Mouse (Mus musculus) regulatory T cell (primary cell): ENCODE results near the gene Rapgef2.

Source experiments
- in situ Hi-C: fragments of 300-600 bp; cut with MboI, MseI; formaldehyde crosslinking; loops from one replicate; pipeline ENCODE4 v1.15.1; 2025; ENCODE audit warnings: high pct_unique_total_duplicates

The Rapgef2 gene

DNA sequence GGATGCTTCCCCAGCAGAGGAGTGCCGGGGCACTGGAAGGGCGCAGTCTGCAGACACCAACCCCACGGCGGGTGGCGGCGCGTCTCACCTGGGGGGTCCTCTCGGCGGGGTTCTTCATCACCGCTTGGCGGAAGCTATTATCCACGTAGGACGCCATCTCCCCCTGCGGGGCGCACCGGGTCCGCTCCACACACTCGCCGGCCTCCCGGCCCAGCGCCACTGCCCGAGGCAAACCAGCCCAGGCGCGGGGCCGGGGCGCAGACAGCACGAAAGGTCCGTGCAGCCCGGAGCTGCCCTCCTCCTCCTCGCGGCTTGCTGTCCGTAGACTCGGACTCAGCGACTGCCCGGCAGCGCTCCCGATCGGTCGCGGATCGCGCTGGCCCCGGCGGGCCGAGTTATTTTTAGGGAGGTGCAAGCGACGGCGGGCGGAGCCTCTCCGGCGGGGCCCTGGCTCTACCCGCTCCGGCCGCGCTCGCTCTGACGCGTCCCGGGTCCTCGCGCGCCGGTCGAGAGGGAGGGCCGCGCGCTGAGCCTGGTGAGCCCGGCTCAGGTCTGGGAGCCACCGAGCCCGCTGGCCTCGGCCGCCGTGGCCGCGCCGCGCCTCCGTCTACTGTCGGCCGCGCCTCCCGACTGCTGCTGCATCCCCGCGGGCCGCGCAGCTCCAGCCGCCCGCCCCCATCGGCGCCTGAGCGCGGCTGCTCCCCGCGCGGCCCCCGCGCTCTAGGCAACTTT lies at the start of gene Rapgef2:
Rapgef2 (minus strand) TSS at position 142 of the 732 bp plus-strand sequence.
- in situ Hi-C loops = loop anchor here (10.0 kb wide), 1 partner anchor 62 kb away; no protein-coding TSS in a partner anchor

DNA sequence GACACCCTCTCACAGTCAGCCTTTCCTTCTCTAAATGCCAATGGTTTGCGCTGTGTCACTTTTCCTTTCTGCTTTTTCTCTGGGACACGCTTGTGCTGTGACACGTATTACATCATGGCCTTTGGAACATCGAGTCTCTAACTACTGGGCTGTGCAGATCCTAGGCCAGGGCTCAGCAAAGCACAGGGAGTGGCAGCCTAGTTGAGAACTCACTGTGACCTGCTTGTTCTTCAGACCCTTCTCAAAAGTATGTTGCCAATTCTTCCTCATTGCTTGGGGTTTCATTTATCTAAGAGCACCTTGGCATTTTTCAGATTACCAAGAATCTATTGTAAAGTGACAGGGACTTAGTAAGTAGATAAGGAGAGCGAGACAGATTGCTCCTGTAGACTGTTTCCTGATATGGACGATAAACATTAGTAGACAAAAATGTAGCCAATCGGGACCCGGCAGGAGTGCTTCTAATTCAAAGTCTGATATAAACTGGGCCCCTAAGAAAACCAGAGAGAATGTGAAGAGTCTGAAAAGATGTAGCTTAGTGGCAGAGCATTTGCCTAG lies 47.4 kb upstream of the Rapgef2 start:
- in situ Hi-C loops = no loop called here

DNA sequence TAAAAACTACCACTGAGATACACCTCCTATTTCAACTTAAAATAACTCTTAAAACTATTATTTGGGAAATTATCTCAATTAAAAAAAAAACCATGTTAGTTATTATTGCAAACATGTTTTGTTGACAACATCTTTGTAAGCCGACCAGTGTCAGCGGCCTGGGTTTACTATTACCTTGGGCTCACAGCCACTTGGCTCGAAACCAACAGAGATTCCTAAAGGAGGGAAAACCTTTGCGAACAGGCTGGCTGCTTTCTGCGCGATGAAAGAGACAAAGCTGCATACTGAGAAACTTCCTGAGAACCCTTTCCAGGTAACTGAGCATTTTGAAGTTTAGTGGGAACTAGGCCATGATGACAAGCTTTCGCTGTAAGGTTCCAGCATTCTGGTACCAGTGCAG lies 46.7 kb upstream of the Rapgef2 start:
- in situ Hi-C loops = no loop called here

DNA sequence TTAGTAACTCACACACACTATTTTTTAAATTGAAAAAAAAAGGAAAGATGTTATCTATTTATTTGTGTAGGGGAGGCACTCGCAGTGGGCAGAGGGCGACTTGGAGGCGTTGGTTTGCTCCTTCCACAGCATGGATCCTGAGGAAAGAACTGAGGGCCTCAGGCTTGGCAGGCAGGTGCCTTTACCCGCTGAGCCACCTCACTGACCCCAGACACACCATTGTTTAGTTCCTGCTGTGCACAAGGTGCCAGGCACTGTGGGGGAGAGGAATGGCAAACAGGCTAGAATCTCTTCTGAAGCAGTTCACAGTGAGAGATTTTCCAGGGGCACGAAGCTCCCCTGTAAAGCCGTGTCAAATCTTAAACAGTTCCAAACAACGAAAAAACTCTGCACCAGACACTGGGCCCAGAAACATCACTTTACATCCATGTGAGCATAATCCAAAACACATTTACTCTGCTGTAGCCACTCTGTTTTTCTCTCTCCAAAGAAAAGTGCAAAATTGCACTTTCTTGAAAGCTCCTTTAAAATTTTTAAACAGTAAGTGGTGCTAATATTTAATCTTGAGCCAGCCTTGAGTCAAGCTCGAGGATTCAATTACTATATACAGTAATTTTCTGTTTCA lies 43.5 kb upstream of the Rapgef2 start:
- in situ Hi-C loops = no loop called here

DNA sequence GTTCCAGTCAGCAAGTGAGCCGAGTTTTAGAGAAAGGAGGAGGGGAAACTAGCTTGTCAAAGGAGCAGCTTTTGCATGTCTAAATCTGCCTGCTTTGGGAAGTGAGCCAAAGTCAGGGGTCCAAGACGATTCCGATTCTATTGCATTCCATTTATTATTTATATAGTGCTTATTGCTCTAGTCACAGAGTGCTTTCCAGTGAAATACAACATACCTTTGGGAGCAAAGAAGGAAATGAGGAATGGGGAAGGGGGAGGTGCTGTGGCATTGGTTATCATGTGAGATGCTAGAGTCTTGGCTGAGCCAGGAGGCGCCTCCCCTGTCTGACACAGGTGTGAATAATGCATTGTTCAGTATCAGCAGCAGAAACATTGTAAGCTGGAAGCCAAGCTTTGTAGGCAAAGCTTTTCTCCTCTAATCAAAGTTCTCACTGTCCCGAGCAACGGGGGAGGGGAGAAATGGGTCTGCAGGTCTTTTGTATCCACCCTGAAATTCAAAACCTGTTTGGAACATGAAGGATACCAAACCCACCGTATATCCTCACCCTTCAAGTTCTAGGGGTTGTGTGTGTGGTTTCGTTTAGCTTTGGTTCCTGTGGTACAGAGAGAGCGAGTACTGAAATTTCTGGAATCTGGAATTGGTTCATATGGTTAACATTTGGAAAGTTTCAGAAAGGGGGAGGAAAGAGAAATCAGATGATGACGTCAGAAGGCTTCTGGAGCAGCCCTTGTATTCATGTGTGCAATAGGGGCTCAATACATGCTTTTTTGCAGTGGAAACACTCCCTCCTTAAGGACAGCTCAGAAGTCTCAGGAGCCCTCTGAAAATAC lies 38.6 kb upstream of the Rapgef2 start:
- in situ Hi-C loops = no loop called here

DNA sequence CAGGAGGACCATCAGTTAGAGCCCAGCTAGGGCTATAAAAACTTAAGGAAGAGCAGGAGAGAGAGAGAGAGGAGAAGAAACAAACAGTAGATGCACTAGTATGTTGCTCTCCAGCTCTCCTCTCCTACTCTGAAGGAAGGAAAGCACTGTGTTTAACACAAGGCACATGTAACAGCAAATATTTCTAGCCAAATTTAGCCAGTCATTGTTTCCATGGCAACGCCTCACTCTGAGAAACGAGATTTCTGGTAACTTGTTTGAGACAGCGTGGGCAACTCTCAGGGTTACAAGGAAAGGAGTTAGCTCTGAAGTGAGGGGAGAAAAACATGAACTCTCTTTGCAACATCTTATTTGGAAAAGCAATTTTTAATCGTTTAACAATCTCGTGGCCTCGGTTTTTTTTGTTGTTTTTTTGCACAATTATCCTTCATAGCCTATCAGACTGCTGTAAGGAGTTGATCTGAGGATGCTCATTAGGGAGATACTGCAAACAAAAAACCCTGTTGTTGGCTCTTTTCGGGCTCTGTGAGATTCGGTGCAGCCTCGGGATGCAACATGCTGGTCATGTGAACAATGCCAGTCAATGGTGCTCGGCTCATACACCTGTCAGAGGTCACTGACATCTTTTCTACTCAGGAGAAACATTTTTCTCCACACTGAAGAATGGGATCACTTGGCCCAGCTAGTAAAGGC lies 27.8 kb upstream of the Rapgef2 start:
- in situ Hi-C loops = no loop called here

DNA sequence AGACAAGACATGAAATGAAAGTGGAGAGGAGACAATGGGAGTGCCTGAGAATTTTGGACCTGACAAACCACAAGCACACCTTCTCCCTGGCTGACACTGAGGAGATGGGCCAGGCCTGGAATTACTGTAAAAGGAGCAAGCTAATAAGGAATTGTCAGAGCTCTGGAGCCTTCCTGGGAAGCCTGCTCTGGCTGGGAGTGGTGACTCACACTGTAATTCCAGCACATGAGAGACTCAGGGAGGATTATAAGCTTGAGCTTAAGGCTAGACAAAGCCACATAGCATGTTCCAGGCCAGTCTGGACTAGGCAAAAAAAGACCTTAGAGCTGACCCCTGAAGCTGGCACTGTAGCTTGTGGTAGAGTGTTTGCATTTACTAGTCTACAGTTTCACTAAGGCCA lies 25.6 kb upstream of the Rapgef2 start:
- in situ Hi-C loops = no loop called here

DNA sequence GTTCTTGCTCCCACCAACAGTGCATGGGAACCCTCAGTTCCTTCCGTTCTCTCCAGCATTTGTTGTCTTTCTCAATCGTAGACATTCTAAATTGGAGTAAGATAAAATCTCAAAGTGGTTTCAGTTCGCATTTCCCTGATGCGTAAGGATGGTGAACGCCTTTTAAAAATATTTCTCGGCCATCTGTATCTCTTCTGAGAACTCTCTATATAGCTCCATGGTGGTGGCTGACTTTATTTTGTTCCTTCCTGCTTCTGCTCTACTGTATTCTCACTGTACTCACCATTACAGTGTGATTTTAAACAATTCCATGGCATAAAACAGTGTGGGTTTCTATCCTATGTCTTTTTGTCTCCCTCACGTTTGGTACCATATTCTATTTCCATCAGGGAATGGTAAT lies 23.9 kb upstream of the Rapgef2 start:
- in situ Hi-C loops = no loop called here

DNA sequence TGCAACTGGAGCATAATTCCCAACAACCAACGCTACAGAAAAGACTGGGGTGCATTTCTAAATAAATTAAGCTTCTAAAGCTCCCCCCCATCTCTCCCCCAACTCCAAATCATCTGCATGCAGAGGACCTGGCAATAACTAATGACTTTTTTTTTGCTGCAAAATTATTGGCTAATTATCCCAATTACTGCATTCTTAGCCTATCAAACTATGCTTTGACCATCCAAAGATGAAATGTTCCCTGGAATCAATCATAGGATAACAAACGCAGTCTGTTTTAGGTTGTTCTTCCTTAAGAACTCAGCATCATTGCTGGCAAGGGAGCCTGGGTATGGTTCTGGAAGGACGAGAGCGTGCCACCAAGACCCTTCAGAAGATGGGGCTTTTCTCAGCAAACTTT lies 22.3 kb upstream of the Rapgef2 start:
- in situ Hi-C loops = no loop called here

DNA sequence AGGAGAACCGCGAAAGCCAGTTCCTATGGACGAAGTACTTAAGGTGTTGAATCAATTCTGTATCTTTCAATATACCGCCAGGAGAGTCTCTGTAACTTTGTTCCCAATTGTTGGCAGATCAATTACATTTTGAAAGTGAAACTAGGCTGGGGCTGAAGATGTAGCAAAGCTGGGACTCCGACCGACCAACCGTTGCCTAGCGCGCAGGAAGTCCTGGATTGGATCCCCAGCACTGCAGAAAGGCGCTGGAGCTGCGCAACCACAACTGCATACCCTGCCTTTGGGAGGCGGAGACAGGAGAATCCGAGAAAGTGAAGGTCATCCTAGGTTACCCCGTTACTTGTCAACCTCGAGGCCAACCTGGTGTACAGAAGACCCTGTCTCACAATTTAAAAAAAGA lies 13.1 kb upstream of the Rapgef2 start:
- in situ Hi-C loops = no loop called here

DNA sequence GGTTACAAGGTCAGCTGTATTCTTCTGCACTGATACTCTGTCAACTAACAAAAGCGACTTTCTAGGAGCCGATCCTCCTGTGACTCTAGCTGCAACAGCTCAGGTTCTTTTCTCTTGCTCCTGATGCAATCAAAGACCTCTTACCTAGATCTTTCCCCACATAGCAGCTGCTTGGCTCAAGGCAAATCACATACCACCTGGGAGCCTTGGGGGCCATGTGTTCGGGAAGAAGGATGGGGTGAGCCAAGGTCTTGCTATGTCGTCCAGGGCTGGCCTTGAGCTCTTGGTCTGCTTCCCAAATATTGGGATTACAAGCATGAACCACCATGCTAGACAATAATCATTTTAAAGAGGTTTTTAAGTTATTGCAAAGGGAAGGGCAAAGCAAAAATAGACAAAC lies 11.0 kb upstream of the Rapgef2 start:
- in situ Hi-C loops = no loop called here

DNA sequence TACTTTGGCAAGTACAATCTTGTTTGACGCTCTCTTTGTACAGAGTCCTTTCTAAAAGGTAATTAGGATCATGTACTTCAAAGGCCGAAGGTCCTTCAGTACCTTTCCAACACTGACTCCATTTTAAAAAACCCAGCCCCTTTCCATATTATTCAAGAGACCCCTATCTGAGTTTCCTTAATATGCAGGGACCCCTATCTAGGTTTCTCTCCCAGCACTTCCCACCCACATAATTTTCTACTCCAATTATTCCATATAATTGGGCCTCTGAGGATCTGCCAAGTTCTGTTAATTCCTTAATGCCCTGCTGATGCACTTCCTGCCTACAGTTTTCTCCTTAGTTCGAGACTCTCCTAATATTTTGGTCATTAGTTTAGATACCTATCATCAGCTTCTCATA lies 10.3 kb upstream of the Rapgef2 start:
- in situ Hi-C loops = no loop called here

DNA sequence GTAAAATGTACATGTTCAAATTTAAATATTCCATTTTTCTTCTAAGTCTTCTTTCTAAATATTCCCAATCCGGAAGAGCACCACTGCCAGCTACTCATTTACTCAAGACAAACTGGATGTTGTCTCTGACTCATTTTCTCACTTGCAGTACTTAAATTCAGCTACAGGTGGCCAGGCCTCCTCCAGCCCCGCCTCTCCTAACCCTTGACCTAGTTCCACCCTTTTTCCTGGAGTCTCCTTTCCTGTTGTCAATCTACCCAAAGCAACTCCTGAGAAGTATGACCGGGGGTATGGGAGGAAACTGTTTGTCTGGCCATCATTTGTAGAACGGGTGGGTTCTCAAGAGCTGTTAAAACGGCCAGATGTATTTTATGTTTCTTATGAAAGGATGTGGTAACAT lies 9.7 kb upstream of the Rapgef2 start:
- in situ Hi-C loops = no loop called here

DNA sequence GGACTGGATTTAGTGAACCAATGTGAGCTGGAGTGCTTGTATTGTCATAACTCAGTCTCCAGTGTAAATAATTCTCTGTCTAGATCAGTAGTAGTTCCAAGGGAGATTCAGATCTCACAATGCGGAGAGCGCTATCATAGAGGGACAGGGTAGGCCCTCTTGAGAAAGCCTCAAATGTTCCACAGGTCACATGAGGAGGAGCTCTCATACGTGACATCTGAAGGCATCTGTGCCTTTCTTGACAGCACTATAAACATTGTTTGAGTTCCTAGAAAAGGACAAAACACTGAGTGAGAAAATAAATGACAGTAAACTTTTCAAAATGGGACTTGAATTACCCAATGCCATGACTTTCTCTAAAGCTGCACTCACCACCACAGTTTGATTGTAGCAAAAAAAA lies 8.4 kb upstream of the Rapgef2 start:
- in situ Hi-C loops = no loop called here

DNA sequence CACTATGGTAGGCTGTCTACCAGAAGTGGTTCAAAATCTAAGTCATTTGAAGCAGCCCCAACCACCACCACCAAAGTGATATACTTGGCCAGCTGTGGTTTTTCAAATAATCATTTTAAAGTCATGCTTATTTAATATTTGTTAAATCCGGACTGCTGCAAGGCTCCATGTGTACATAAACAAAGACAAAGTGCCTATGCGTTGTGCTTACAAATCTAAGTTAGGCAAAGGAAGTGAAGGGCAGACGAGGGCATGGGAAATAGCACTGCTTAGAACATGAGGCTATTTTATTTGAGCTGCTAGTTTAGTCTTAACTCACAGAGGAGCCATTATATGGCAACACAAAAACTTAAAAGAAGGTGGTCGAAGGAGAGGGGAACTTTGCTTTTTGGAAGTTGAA lies 6.7 kb upstream of the Rapgef2 start:
- in situ Hi-C loops = no loop called here

DNA sequence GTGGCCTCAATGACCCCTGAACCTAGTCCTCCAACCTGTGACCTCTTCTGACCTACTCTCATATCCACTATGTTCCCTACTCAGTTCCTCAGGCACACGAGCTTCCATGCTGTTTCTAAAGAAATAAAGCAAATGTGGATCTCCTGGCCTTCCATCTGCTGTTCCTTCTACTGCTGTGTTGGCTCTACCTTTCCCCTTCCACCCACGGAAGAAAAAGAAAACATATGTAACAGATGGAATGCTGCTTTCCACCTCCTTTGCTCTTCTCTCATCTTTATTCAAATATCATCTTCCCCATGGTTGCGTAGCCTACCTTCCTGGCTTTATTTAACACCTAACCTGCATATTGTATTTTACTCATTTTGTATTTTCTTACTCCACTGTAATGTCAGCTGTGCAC lies 2.7 kb upstream of the Rapgef2 start:
- in situ Hi-C loops = loop anchor here (10.0 kb wide), 1 partner anchor 64 kb away; no protein-coding TSS in a partner anchor

DNA sequence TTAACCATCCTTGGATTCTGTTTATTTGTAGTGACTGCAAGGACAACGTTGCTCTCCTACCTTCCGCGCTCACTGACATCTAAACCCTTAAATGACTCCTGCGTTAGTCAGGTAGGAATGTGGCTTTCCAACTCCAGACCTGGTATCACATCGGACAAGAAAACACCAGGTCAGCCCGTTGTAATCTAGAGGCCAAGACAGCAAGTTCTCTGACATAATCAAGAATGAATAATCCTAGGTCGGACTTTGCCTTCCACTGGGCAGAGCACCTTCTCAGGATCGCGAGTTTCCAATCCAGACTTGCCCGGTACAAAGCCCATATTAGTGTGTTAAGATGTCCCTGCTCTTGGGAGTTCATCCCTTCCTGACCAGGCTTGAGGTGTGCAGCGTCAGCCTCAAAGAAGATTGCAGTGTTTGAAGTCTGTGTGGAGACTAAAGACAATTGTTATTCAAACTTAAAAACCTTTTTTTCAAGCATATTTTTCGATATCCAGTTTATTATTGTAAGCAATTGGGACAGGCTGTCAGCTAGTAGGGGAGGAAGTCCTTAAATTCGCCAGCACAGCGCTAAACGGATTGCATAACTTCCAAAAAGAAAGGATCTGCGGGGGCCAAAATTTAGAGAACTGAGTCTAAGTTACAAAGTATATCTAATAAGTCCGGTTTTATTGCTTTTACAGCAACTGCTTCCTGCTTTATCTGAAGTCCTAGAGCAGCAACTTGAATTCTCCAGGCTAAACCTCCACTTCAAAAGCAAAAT lies 1.6 kb upstream of the Rapgef2 start:
- in situ Hi-C loops = loop anchor here (10.0 kb wide), 1 partner anchor 63 kb away; no protein-coding TSS in a partner anchor

DNA sequence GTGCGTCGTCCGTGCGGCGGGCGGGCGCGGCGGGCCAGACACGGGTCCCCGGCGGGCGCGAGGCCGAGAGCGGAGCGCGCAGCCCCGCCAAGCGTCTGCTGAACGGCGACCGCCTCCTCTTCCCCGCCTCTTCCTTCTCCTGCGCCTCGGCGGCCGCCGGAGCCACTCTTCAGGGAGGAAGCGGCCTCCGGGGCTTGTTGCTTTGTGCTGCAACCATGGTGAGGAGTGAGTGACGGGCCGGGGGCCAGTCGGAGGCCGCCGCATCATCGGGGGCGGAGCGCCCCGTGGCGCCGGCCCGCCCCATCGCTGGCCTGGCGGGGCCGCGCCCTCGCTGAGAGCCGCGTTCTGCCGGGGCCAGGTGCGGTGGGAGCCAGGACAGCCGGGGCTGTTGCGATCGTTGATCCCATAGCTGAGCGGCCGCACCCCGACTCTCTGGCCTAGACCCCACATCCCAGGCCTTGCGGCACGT lies 825 bp upstream of the Rapgef2 start:
- in situ Hi-C loops = loop anchor here (10.0 kb wide), 1 partner anchor 62 kb away; no protein-coding TSS in a partner anchor

DNA sequence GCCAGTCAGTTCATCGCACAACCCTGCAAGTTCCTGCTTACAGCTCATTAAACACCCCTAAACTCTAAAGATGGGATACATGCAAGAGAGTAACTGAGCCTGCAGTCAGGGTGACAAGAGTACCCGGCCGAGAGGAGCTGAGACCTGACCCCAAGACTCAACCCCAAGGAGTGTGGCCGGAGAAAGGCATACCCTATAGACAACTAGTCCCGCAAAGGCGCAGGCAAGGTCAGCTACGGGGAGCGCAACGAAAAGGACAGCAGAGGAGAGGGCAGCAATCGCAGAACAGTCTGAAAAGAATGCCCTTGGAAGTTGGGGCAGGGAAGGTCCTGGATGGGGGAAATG lies 314 bp downstream of the Rapgef2 start:
- in situ Hi-C loops = loop anchor here (10.0 kb wide), 1 partner anchor 61 kb away; no protein-coding TSS in a partner anchor

DNA sequence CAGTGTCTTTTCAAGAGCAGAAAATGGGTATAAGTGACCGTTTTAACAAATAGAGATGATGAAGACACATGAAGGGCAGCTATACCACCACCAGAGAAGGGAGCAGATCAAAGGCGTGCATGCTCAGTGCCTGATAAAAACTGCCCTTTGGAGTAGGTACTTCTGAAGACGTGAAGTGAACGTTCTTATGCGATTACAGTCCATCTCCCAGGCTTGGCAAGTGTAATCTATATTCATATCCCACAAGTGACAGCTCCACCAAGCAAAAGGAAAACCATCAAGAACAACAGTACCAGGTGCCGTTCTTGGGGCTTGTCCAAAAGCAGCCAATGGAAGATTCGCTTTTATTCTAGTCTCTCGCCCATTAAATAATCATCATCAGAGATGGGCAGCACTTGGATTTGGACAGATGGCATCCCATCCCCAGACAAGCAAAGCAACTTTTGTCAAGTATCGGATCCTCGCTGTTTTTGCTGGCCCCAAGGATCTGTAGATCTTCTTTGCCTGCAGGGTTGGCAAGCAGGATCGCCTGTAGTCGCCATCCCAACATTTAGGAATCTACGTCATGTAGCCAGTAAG lies 1.1 kb downstream of the Rapgef2 start:
- in situ Hi-C loops = loop anchor here (10.0 kb wide), 1 partner anchor 60 kb away; no protein-coding TSS in a partner anchor
